Mouse (Mus musculus) brain, adult 2 months (tissue): ENCODE results near the gene Map2k6.
A peak's percentile ranks its signal among the peaks of the same experiment; 100 is the strongest.

Experiments
- DNase-seq: peaks from one replicate; pipeline ENCODE4 v3.0.0; 2011; ENCODE audit warnings: low read depth, low spot score

Map2k6 gene

DNA sequence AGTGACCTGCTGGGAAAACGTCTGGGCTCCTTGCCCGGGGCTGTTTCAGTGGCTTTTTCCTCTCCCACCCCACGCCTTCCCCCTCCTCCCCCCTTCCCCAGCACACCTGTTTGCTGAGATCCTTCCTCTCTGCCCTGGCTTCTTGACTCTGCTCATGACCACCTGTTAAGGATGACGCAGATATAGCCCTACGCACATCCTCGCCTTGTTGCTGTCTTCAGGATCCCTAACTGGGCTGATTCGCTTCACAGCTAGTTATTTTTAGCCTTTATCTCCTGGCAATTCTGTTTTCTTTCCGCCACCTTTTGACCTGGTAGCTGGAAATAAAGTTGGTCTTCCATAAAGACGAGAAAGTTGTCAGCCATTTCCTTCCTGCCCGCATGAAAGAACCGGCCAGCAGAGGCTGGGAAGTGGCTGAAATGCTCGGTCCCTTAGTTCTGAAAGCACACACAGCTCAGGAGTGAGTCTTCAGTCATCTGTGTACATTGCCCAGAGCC lies 152.6 kb downstream of the Map2k6 start:
- DNase-seq = no peak

DNA sequence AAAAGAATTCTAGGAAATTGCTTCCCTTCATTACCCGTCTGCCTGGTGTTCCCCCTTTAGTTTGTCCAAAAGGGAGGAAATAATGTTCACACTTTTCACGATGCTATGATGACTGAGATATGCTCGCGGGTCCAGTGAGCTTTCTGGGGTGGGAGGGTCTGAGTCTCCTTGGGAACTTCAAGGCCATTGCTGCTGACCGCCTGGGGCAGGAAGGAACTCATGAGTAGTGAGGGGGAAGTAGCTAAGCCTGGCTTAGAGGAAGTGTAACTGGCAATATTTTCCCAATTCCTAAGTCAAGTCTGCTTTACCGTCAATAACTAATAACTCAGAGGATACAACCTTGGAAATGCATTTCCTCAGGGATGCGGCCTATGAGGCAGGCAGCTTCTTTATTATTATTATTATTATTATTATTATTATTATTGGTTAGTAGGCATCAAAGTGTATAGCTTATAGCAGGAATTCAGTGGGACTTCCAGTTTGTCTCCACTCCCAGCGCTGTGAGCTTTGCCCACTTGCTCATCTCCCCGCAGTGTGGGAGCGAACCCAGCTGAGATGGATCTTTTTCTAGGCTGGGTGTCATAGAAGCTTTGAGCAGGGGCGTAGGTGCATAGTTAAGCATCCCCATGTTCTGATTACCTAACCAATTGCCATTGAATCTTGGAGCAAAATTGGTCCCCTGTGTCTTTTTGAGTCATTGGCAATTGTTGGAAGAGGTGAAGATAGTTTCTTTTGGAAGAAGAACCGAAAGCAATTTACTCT lies 163.6 kb downstream of the Map2k6 start:
- peak; percentile 46 for DNase-seq

GRCm38 (mm10) chr11:110563272-110563671 lies 164.3 kb downstream of the Map2k6 start:
- DNase-seq = no peak

- DNase-seq = peak; percentile 17
These were observed 164.9 kb downstream of the Map2k6 start for GRCm38 (mm10) chr11:110563801-110564200.

GRCm38 (mm10) chr11:110566307-110566706 lies 167.4 kb downstream of the Map2k6 start:
- DNase-seq = no peak

- DNase-seq = peak; percentile 82
These were observed 173.6 kb downstream of the Map2k6 start for GRCm38 (mm10) chr11:110572548-110572947.
